Mouse (Mus musculus) limb, embryonic 11.5 days (tissue): ENCODE measurements around the gene Zfhx3. TPM values are rescaled to one million over a fixed set of nuclear protein-coding genes. Genes with fewer than 3 reads are reported as not detected.

Source experiments
- ATAC-seq: fragments of 200-750 bp; cut with Nextera tagmentation; 2 replicates; pipeline ENCODE4 v1.8.0; 2017; ENCODE audit warnings: low read depth; ENCODE audit not compliant: insufficient number of reproducible peaks, low FRiP score, low TSS enrichment
- DNase-seq: peaks from one replicate; pipeline ENCODE4 v3.0.0-alpha.2; 2015; ENCODE audit warnings: low spot score
- H3K27ac ChIP-seq: fragments of 300-500 bp; sonication (generic); replicated peaks from 2 replicates; pipeline ENCODE4 v1.5.1; 2014; ENCODE audit warnings: low read depth, mild to moderate bottlenecking, low read length
- H3K27me3 ChIP-seq: fragments of 300-500 bp; sonication (generic); 2 replicates; pipeline ENCODE4 v1.6.1; 2014; ENCODE audit warnings: mild to moderate bottlenecking, low read length, mixed read lengths; ENCODE audit not compliant: control insufficient read depth, insufficient read depth
- H3K36me3 ChIP-seq: fragments of 300-500 bp; sonication (generic); 2 replicates; pipeline ENCODE4 v1.6.1; 2014; ENCODE audit warnings: mild to moderate bottlenecking, low read length, moderate library complexity, mixed read lengths; ENCODE audit not compliant: control insufficient read depth, insufficient read depth
- H3K4me1 ChIP-seq: fragments of 300-500 bp; sonication (generic); 2 replicates; pipeline ENCODE4 v1.6.1; 2014; ENCODE audit warnings: low read length, mixed read lengths; ENCODE audit not compliant: control insufficient read depth, insufficient read depth
- H3K4me2 ChIP-seq: fragments of 300-500 bp; sonication (generic); 2 replicates; pipeline ENCODE4 v1.6.1; 2014; ENCODE audit warnings: low read depth, mild to moderate bottlenecking, moderate library complexity; ENCODE audit not compliant: severe bottlenecking
- H3K4me3 ChIP-seq: fragments of 300-500 bp; sonication (generic); 2 replicates; pipeline ENCODE4 v1.5.1; 2014; ENCODE audit warnings: low read depth, low read length
- H3K9ac ChIP-seq: fragments of 300-500 bp; sonication (generic); 2 replicates; pipeline ENCODE4 v1.6.1; 2014; ENCODE audit warnings: mild to moderate bottlenecking, low read length
- H3K9me3 ChIP-seq: fragments of 300-500 bp; sonication (generic); 2 replicates; pipeline ENCODE4 v1.6.1; 2016; ENCODE audit warnings: low read length; ENCODE audit not compliant: control insufficient read depth
- WGBS: fragments of 180-500 bp; shearing (Covaris S2); extraction: QIAGEN DNeasy Blood & Tissue Kit; methylation state at CpG from one replicate; pipeline ENCODE4 v1.1.7; 2014; 5-methylcytosine and 5-hydroxymethylcytosine counted together
- polyA plus RNA-seq: library from polyadenylated mRNA; unstranded; fragments of >200 nt; fragmentation: Nextera tagmentation; extraction: Ambion mirVana; gene quantifications from 2 replicates; pipeline ENCODE4 v1.2.1, GENCODE M21; 2014

The Zfhx3 gene
- polyA plus RNA-seq, 1 experiment from 2014 or later, result 36.4 TPM

GRCm38 (mm10) chr8:108773436-108773835 lies 831.0 kb downstream of the Zfhx3 start:
- H3K4me3 ChIP-seq, result no peak overlapping the region
- DNase-seq (no peak), ATAC-seq (no peak)
- no peak overlapping the region for H3K27ac ChIP-seq
- H3K9ac ChIP-seq, result no peak overlapping the region
- no peaks in the 10 kb centered on the region for H3K27me3 ChIP-seq
- WGBS, result 81% methylated on average over 6 of the region's 6 CpGs
- no peaks in the 10 kb centered on the region for H3K36me3 ChIP-seq
- H3K4me1 ChIP-seq, result peaks cover 15% of the 10 kb centered on the region
- H3K9me3 ChIP-seq, result no peaks in the 10 kb centered on the region
- H3K4me2 ChIP-seq, result no peak overlapping the region

GRCm38 (mm10) chr8:108778063-108778462 lies 835.6 kb downstream of the Zfhx3 start:
- Histone ChIP-seq H3K9me3 (no peaks in the 10 kb centered on the region), H3K36me3 (no peaks in the 10 kb centered on the region), H3K4me1 (peaks cover 17% of the 10 kb centered on the region; the same call in 1 of the 2 replicates), H3K4me3 (no peak overlapping the region), H3K9ac (no peak overlapping the region), H3K27me3 (no peaks in the 10 kb centered on the region), H3K27ac (no peak overlapping the region), H3K4me2 (no peak overlapping the region)
- DNase-seq (no peak), ATAC-seq (no peak)
- WGBS, result 86% methylated on average over 12 of the region's 12 CpGs

- no peak overlapping the region for H3K4me3 ChIP-seq
- DNase-seq (no peak), ATAC-seq (no peak)
- no peaks in the 10 kb centered on the region for H3K27me3 ChIP-seq
- no peak overlapping the region for H3K9ac ChIP-seq
- H3K36me3 ChIP-seq, result no peaks in the 10 kb centered on the region
- WGBS, result 87% methylated on average over 9 of the region's 9 CpGs
- no peak overlapping the region for H3K4me2 ChIP-seq
- no peak overlapping the region for H3K27ac ChIP-seq
- H3K9me3 ChIP-seq, result no peaks in the 10 kb centered on the region
- peaks cover 20% of the 10 kb centered on the region; the same call in 1 of the 2 replicates for H3K4me1 ChIP-seq
These were observed 836.1 kb downstream of the Zfhx3 start for GRCm38 (mm10) chr8:108778551-108778950.

- Histone ChIP-seq H3K9me3 (no peaks in the 10 kb centered on the region), H3K4me1 (peaks cover 21% of the 10 kb centered on the region; the same call in 1 of the 2 replicates)
These were observed 838.3 kb downstream of the Zfhx3 start for GRCm38 (mm10) chr8:108780766-108781165.

GRCm38 (mm10) chr8:108781192-108781591 lies 838.7 kb downstream of the Zfhx3 start:
- ATAC-seq (no peak), DNase-seq (no peak)
- 85% methylated on average over 5 of the region's 5 CpGs for WGBS
- no peaks in the 10 kb centered on the region for H3K9me3 ChIP-seq
- H3K36me3 ChIP-seq, result no peaks in the 10 kb centered on the region
- H3K27me3 ChIP-seq, result no peaks in the 10 kb centered on the region
- peaks cover 21% of the 10 kb centered on the region; the same call in 1 of the 2 replicates for H3K4me1 ChIP-seq
- no peak overlapping the region for H3K4me3 ChIP-seq
- no peak overlapping the region for H3K4me2 ChIP-seq
- H3K9ac ChIP-seq, result no peak overlapping the region
- H3K27ac ChIP-seq, result no peak overlapping the region

More at GRCm38 (mm10) chr8:108780766-108781165, 838.3 kb downstream of the Zfhx3 start:
- 83% methylated on average over 6 of the region's 6 CpGs for WGBS
- no peak overlapping the region for H3K9ac ChIP-seq
- no peak for DNase-seq
- ATAC-seq, result no peak
- no peaks in the 10 kb centered on the region for H3K36me3 ChIP-seq
- H3K27me3 ChIP-seq, result no peaks in the 10 kb centered on the region
- no peak overlapping the region for H3K27ac ChIP-seq
- H3K4me3 ChIP-seq, result no peak overlapping the region
- no peak overlapping the region for H3K4me2 ChIP-seq

GRCm38 (mm10) chr8:108783155-108783554 lies 840.7 kb downstream of the Zfhx3 start:
- Histone ChIP-seq H3K4me2 (no peak overlapping the region), H3K36me3 (no peaks in the 10 kb centered on the region), H3K4me1 (peaks cover 15% of the 10 kb centered on the region), H3K27me3 (no peaks in the 10 kb centered on the region), H3K27ac (no peak overlapping the region), H3K9ac (no peak overlapping the region), H3K9me3 (no peaks in the 10 kb centered on the region), H3K4me3 (no peak overlapping the region)
- ATAC-seq (no peak), DNase-seq (no peak)
- 47% methylated on average over 8 of the region's 10 CpGs for WGBS

- H3K4me1 ChIP-seq, result peaks cover 35% of the 10 kb centered on the region
- no peak overlapping the region for H3K4me2 ChIP-seq
- no peak overlapping the region for H3K9ac ChIP-seq
- no peak overlapping the region for H3K4me3 ChIP-seq
- H3K27ac ChIP-seq, result no peak overlapping the region
- H3K36me3 ChIP-seq, result peaks cover 12% of the 10 kb centered on the region
- H3K9me3 ChIP-seq, result no peaks in the 10 kb centered on the region
- DNase-seq, result no peak
- ATAC-seq, result no peak
- H3K27me3 ChIP-seq, result no peaks in the 10 kb centered on the region
- WGBS, result 43% methylated on average over 6 of the region's 6 CpGs
These were observed 845.8 kb downstream of the Zfhx3 start for GRCm38 (mm10) chr8:108788156-108788761.

GRCm38 (mm10) chr8:108788762-108789157 lies 846.3 kb downstream of the Zfhx3 start:
- H3K9me3 ChIP-seq, result no peaks in the 10 kb centered on the region
- H3K4me3 ChIP-seq, result no peak overlapping the region
- H3K27me3 ChIP-seq, result no peaks in the 10 kb centered on the region
- DNase-seq (no peak), ATAC-seq (no peak)
- H3K27ac ChIP-seq, result no peak overlapping the region
- 74% methylated on average over 10 of the region's 10 CpGs for WGBS
- peaks cover 17% of the 10 kb centered on the region for H3K36me3 ChIP-seq
- peaks cover 33% of the 10 kb centered on the region for H3K4me1 ChIP-seq
- no peak overlapping the region for H3K9ac ChIP-seq
- no peak overlapping the region for H3K4me2 ChIP-seq
